Mouse (Mus musculus): Measurements from ENCODE around the gene Dad1.

- no peak for TF ChIP-seq CTCF (IDR thresholded peaks at IDR 0.05; ENCODE audit: control insufficient read depth, insufficient read depth, insufficient replicate concordance, low read depth, low read length)
- no peak for TF ChIP-seq POLR2A (IDR thresholded peaks at IDR 0.05; ENCODE audit: control insufficient read depth, low read depth, low read length)
Measured at GRCm38 (mm10) chr14:54193354-54194133, 60.4 kb downstream of the Dad1 start.
